Mouse (Mus musculus) CH12.LX (cell line): ENCODE results near the gene Angptl8. TPM values are rescaled to one million over a fixed set of nuclear protein-coding genes. Genes with fewer than 3 reads are reported as not detected.

Experiments
- DNase-seq: peaks from one replicate; pipeline ENCODE4 v3.0.0-alpha.2; 2013; ENCODE audit errors: extremely low read depth
- H3K27ac ChIP-seq: 2 replicates; pipeline ENCODE4 v1.5.1; 2012; ENCODE audit warnings: low read depth, mild to moderate bottlenecking, control low read depth, moderate library complexity; ENCODE audit not compliant: insufficient read depth
- H3K27me3 ChIP-seq: replicated peaks from 2 replicates; pipeline ENCODE3; 2012; ENCODE audit warnings: inconsistent platforms
- H3K36me3 ChIP-seq, 2 experiments: replicated peaks in 1 of 2; 2 replicates each; pipeline versions ENCODE3 to v1.6.1; 2012; ENCODE audit warnings: inconsistent platforms in 1 of 2, low read length in 1 of 2, mild to moderate bottlenecking in 1 of 2, mixed read lengths in 1 of 2, moderate library complexity in 1 of 2; ENCODE audit not compliant: control insufficient read depth in 1 of 2, insufficient read depth in 1 of 2
- H3K4me1 ChIP-seq, 2 experiments: 2 replicates each; pipeline ENCODE4 v1.6.1; 2012; ENCODE audit warnings: inconsistent platforms in 1 of 2, moderate library complexity in 1 of 2; ENCODE audit not compliant: insufficient read depth in 2 of 2, control insufficient read depth in 1 of 2
- H3K4me2 ChIP-seq: 2 replicates; pipeline ENCODE4 v1.6.1; 2012; ENCODE audit warnings: low read depth, mild to moderate bottlenecking, control low read depth; ENCODE audit not compliant: poor library complexity, insufficient read depth, severe bottlenecking
- H3K4me3 ChIP-seq, 3 experiments: fragments of 150-350 bp in 1 of 3; sonication (generic) in 1 of 3; replicated peaks in 1 of 3; 2 replicates each; pipeline versions ENCODE3 to v1.5.1; 2011 to 2012; ENCODE audit warnings: low read depth in 2 of 3, low read length in 2 of 3, mild to moderate bottlenecking in 2 of 3, moderate library complexity in 2 of 3, control low read depth in 1 of 3, improper control_type of control experiment in 1 of 3, inconsistent platforms in 1 of 3, mixed read lengths in 1 of 3; ENCODE audit not compliant: poor library complexity in 1 of 3
- H3K79me2 ChIP-seq: replicated peaks from 2 replicates; pipeline ENCODE4 v1.6.1; 2012; ENCODE audit warnings: mild to moderate bottlenecking, moderate library complexity; ENCODE audit not compliant: control insufficient read depth, poor library complexity, insufficient read depth, severe bottlenecking; ENCODE audit errors: extremely low read depth
- H3K9ac ChIP-seq: 2 replicates; pipeline ENCODE4 v1.6.1; 2012; ENCODE audit warnings: low read depth, mild to moderate bottlenecking, control low read depth, moderate library complexity; ENCODE audit not compliant: insufficient read depth
- H3K9me3 ChIP-seq: replicated peaks from 2 replicates; pipeline ENCODE3; 2012; ENCODE audit warnings: low read length, inconsistent platforms, mixed read lengths
- BHLHE40 ChIP-seq: IDR thresholded peaks from 2 replicates; pipeline ENCODE4 v1.6.1; 2011; ENCODE audit warnings: mild to moderate bottlenecking, low read depth, low read length, improper control_type of control experiment
- CHD1 ChIP-seq: IDR thresholded peaks from 2 replicates; pipeline ENCODE4 v1.6.1; 2012; ENCODE audit warnings: low read depth, low read length, improper control_type of control experiment, inconsistent platforms
- CHD2 ChIP-seq: IDR thresholded peaks from 2 replicates; pipeline ENCODE4 v1.6.1; 2011; ENCODE audit warnings: low read length, improper control_type of control experiment
- CTCF ChIP-seq, 2 experiments: IDR thresholded peaks in 1 of 2; conservative IDR thresholded peaks in 1 of 2; 2 replicates each; pipeline ENCODE4 v1.5.1; 2011 to 2012; ENCODE audit warnings: low read depth in 2 of 2, low read length in 2 of 2, improper control_type of control experiment in 1 of 2, inconsistent platforms in 1 of 2, mild to moderate bottlenecking in 1 of 2, moderate library complexity in 1 of 2
- E2F4 ChIP-seq: IDR thresholded peaks from 2 replicates; pipeline ENCODE4 v1.6.1; 2011; ENCODE audit warnings: low read depth, low read length, improper control_type of control experiment; ENCODE audit not compliant: insufficient replicate concordance
- EP300 ChIP-seq: IDR thresholded peaks from 2 replicates; pipeline ENCODE4 v1.6.1; 2011; ENCODE audit warnings: low read length, improper control_type of control experiment
- GABPA ChIP-seq: IDR thresholded peaks from 2 replicates; pipeline ENCODE4 v1.6.1; 2012; ENCODE audit warnings: low read depth, low read length, improper control_type of control experiment, inconsistent platforms; ENCODE audit not compliant: insufficient replicate concordance
- HCFC1 ChIP-seq: IDR thresholded peaks from 2 replicates; pipeline ENCODE4 v1.6.1; 2012; ENCODE audit warnings: low read depth, mild to moderate bottlenecking, inconsistent platforms, low read length, improper control_type of control experiment
- IRF4 ChIP-seq: IDR thresholded peaks from 2 replicates; pipeline ENCODE4 v1.6.1; 2014; ENCODE audit warnings: low read depth, mild to moderate bottlenecking, inconsistent platforms, low read length, improper control_type of control experiment
- JUN ChIP-seq: IDR thresholded peaks from 2 replicates; pipeline ENCODE4 v1.6.1; 2011; ENCODE audit warnings: low read depth, mild to moderate bottlenecking, low read length, improper control_type of control experiment, moderate library complexity; ENCODE audit not compliant: insufficient read depth
- JUND ChIP-seq: conservative IDR thresholded peaks from 2 replicates; pipeline ENCODE4 v1.6.1; 2011; ENCODE audit warnings: low read depth, low read length, improper control_type of control experiment
- MAX ChIP-seq: IDR thresholded peaks from 2 replicates; pipeline ENCODE4 v1.6.1; 2011; ENCODE audit warnings: low read length, improper control_type of control experiment
- MAZ ChIP-seq: IDR thresholded peaks from 2 replicates; pipeline ENCODE4 v1.6.1; 2012; ENCODE audit warnings: low read depth, mild to moderate bottlenecking, inconsistent platforms, low read length, improper control_type of control experiment, moderate library complexity
- MEF2A ChIP-seq: IDR thresholded peaks from 2 replicates; pipeline ENCODE4 v1.6.1; 2014; ENCODE audit warnings: low read depth, mild to moderate bottlenecking, inconsistent platforms, low read length, improper control_type of control experiment, borderline replicate concordance
- MYC ChIP-seq: IDR thresholded peaks from 2 replicates; pipeline ENCODE4 v1.6.1; 2011; ENCODE audit warnings: low read depth, mild to moderate bottlenecking, improper control_type of control experiment, low read length
- NELFE ChIP-seq: IDR thresholded peaks from 2 replicates; pipeline ENCODE4 v1.6.1; 2011; ENCODE audit warnings: low read depth, low read length, improper control_type of control experiment
- NRF1 ChIP-seq: IDR thresholded peaks from 2 replicates; pipeline ENCODE4 v1.6.1; 2014; ENCODE audit warnings: low read depth, mild to moderate bottlenecking, inconsistent platforms, low read length, improper control_type of control experiment, moderate library complexity
- PAX5 ChIP-seq: IDR thresholded peaks from 2 replicates; pipeline ENCODE4 v1.6.1; 2012; ENCODE audit warnings: low read length, inconsistent platforms, mixed read lengths
- POLR2A ChIP-seq: IDR thresholded peaks from 2 replicates; pipeline ENCODE4 v1.6.1; 2011; ENCODE audit warnings: low read depth, mild to moderate bottlenecking, improper control_type of control experiment, low read length
- POLR2AphosphoS2 ChIP-seq: IDR thresholded peaks from 2 replicates; pipeline ENCODE4 v1.6.1; 2011; ENCODE audit warnings: low read depth, low read length, improper control_type of control experiment
- RAD21 ChIP-seq: IDR thresholded peaks from 2 replicates; pipeline ENCODE4 v1.6.1; 2011; ENCODE audit warnings: low read depth, mild to moderate bottlenecking, low read length, improper control_type of control experiment, moderate library complexity
- SMC3 ChIP-seq: IDR thresholded peaks from 2 replicates; pipeline ENCODE4 v1.6.1; 2011; ENCODE audit warnings: low read depth, low read length, improper control_type of control experiment
- TBP ChIP-seq: conservative IDR thresholded peaks from 2 replicates; pipeline ENCODE4 v1.6.1; 2011; ENCODE audit warnings: low read depth, low read length, improper control_type of control experiment
- TCF12 ChIP-seq: IDR thresholded peaks from 2 replicates; pipeline ENCODE4 v1.6.1; 2014; ENCODE audit warnings: low read depth, mild to moderate bottlenecking, inconsistent platforms, low read length, improper control_type of control experiment
- ZKSCAN1 ChIP-seq: IDR thresholded peaks from 2 replicates; pipeline ENCODE4 v1.6.1; 2012; ENCODE audit warnings: low read depth, inconsistent platforms, low read length, improper control_type of control experiment, borderline replicate concordance
- dilution Hi-C: fragments of 300-500 bp; cut with MboI; formaldehyde crosslinking; loops from 2 replicates; pipeline ENCODE4 v1.14.3; 2020; ENCODE audit warnings: low sequenced_read_pairs; ENCODE audit not compliant: extremely low pct_unique_long_range_greater_than_20kb, extremely low pct_ligation_motif_present
- in situ Hi-C: fragments of 300-500 bp; cut with MboI; formaldehyde crosslinking; loops from 3 replicates; pipeline ENCODE4 v1.14.3; 2019; ENCODE audit warnings: low sequenced_read_pairs, low pct_ligation_motif_present, low pct_unique_long_range_greater_than_20kb, mixed read lengths
- polyA plus RNA-seq: library from polyadenylated mRNA; unstranded; fragments of >175 nt; gene quantifications from 2 replicates; pipeline ENCODE4 v1.2.1, GENCODE M21; 2012; ENCODE audit warnings: low read depth; ENCODE audit not compliant: insufficient read length
- total RNA-seq, 2 experiments: library from RNA; depleted of rRNA; stranded (reverse); fragments of 300-350 nt in 1 of 2; fragments of >200 nt in 1 of 2; gene quantifications; 2 replicates each; pipeline ENCODE4 v1.2.3; 2012 to 2014

Gene Angptl8
- total and polyA plus RNA-seq, 3 experiments: not detected

- in situ Hi-C loops: no loop called here
- Histone ChIP-seq H3K79me2 (no peaks in the 10 kb centered on the region), H3K4me1 (peaks cover 0 to 15% of the 10 kb centered on the region in 2 experiments; a peak in 2 of 4 replicates), H3K4me2 (peak overlapping the region; percentile 93; the same call in 1 of the 2 replicates), H3K27me3 (peaks cover 28% of the 10 kb centered on the region), H3K9ac (no peak overlapping the region), H3K4me3 (peak overlapping the region; percentile 58 to 66 (median 60)), H3K36me3 (peaks cover 0 to 5% of the 10 kb centered on the region in 2 experiments), H3K27ac (no peak overlapping the region), H3K9me3 (no peaks in the 10 kb centered on the region)
- TF ChIP-seq PAX5 (no peak), GABPA (no peak), SMC3 (no peak), HCFC1 (no peak), CTCF (conservative IDR thresholded peaks at IDR 0.05 in 1 of 2, IDR thresholded peaks at IDR 0.05 in 1 of 2; ENCODE audit: low read depth in 2 of 2, low read length in 2 of 2) (no peak), RAD21 (no peak), E2F4 (no peak), TCF12 (no peak), POLR2AphosphoS2 (no peak), NELFE (no peak), MYC (no peak), JUN (no peak), MAX (no peak), TBP (no peak)
- DNase-seq: no peak
- dilution Hi-C loops: no loop called here
These were observed 36.3 kb upstream of the Angptl8 start for GRCm38 (mm10) chr9:21799010-21799350.

DNA sequence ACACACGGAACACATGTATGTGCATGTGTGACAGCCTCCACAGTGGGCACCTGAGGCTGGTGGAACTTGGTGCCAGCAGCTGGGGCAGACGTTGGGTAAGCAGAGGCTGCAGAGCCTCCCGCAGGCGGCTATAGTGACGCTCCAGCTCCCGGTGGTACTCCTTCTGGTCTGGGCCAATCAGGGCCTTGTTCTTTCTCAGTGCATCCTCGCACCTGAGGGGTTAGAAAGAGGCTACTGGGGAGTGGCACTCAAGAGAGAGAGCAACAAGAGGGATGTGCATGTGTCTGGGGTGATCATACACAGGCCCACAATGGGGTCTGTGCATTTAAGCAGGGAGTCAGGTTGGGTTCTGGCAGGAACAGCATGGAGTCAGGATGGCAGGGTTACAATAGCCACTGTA, 34.2 kb upstream of the Angptl8 start:
- Histone ChIP-seq H3K9ac (no peak overlapping the region), H3K4me1 (peaks cover 0 to 19% of the 10 kb centered on the region in 2 experiments; a peak in 2 of 4 replicates), H3K9me3 (no peaks in the 10 kb centered on the region), H3K4me2 (no peak overlapping the region), H3K27ac (no peak overlapping the region), H3K4me3 (no peak overlapping the region), H3K27me3 (peaks cover 28% of the 10 kb centered on the region), H3K79me2 (no peaks in the 10 kb centered on the region), H3K36me3 (peaks cover 0 to 1% of the 10 kb centered on the region in 2 experiments)
- in situ Hi-C loops: loop anchor here (5.0 kb wide), 1 partner anchor 109 kb away; no protein-coding TSS in a partner anchor
- no peak for DNase-seq
- TF ChIP-seq MAZ (no peak), POLR2A (no peak), JUND (no peak), MEF2A (no peak), CHD2 (no peak), IRF4 (no peak), RAD21 (no peak), EP300 (no peak), ZKSCAN1 (no peak), MAX (no peak), NRF1 (no peak), CHD1 (no peak), BHLHE40 (no peak)
- dilution Hi-C loops: no loop called here
